Mouse (Mus musculus): Measurements from ENCODE around the gene Kcnip1. TPM values are rescaled to one million over a fixed set of nuclear protein-coding genes. Genes with fewer than 3 reads are reported as not detected.

Kcnip1 gene
- total RNA-seq, 2 experiments from 2014 or later = not detected

DNA sequence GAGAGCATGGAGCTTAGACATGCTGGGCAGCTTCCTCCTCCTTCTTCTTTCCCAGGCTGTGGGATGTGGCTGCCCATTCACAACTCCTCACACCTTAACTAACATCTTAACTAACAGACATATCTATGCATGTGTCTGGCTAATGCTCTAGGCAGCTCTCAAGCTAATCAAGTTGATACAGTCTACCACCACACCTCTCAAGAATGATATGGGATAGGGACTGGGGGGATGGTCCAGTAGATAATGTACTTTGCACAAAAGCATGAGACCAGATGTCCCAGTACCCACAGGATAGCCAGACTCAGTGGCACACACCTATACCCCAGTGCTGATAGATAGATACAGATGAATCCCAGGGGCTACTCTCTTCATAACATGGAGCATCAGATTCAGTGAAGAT lies 131.1 kb downstream of the Kcnip1 start:
- no peak for DNase-seq (ENCODE audit: low spot score)
- intact Hi-C loops (cut with DNase I) = no loop called here

DNA sequence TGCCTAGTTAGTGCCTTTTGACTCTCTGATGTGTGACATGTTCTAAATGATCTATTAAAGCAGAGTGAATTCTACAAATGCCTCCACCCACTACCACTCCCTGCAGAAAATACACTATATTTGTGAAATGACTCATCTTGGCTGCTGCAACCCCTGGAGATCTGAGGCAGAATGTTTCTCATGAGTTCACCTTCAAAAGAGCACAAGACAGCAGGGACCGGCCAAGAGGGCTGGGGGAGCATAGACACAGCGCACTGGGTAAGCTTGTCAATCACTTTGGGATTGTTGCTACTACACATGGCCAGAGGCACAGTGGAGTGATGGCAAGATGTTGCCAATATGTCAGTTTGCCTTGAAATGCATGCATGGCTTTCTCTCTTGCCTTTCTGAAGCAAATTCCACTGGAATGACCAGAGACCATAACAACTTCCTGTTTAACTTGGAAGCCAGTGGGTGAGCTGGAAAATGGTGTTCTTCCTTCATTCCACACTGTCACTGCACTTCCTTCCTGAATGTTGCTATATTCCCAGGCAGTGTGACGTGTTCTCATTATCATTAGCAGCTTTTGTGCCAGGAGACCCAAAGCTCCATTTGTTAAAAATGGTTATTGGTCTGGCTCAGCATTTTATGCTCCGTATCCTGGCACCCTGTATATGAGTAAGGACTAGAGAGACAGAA lies 131.9 kb downstream of the Kcnip1 start:
- DNase-seq (ENCODE audit: low spot score) = no peak
- intact Hi-C loops (cut with DNase I) = no loop called here

DNA sequence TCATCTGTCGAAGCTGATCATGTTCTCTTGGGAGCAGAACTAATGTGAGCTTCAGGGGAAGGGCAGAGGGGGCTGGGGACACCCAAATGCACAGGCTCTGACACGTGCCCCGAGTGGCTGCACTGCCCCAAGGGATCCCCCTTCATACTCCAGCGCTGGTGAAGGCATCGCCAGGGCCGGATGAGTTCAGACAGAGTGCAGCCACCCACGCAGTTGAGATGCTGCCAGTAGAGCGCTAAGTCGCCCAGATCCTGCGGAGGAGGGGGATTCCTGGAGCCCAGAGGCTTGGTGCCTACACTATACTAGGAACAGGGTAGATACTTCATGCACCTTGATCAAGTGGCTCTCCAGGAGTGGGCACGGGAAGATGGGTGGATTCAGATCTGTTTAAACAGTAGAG lies 143.3 kb downstream of the Kcnip1 start:
- peak; percentile 37 for DNase-seq (ENCODE audit: low spot score)
- intact Hi-C loops (cut with DNase I) = no loop called here

DNA sequence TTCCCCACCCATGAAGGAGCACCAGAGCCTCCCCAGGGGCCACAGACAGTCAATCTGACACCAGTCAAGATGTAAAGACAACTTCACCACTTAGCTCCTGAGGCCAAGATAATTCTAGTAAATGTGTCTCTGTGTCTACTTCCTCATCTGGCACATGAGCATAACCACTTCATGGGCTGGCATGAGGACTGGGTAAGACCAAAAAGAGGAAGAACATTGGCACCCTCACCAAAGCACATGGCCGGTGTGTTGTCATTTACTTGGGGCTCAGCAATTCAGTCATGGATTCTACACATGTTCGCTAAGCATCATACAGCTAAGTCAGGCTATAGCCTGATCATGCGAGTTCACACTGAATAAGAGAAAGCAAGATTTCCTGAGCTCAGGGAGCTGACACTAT lies 144.3 kb downstream of the Kcnip1 start:
- DNase-seq (ENCODE audit: low spot score) = no peak
- intact Hi-C loops (cut with DNase I) = no loop called here

GRCm38 (mm10) chr11:33845931-33846330 lies 147.0 kb downstream of the Kcnip1 start:
- intact Hi-C loops (cut with DNase I) = no loop called here
- DNase-seq (ENCODE audit: low spot score) = no peak

GRCm38 (mm10) chr11:33843294-33843864 lies 149.6 kb downstream of the Kcnip1 start:
- intact Hi-C loops (cut with DNase I) = no loop called here
- DNase-seq (ENCODE audit: low spot score) = no peak

GRCm38 (mm10) chr11:33839049-33839448 lies 153.9 kb downstream of the Kcnip1 start:
- intact Hi-C loops (cut with DNase I) = no loop called here
- no peak for DNase-seq (ENCODE audit: low spot score)

GRCm38 (mm10) chr11:33829774-33830173 lies 163.2 kb downstream of the Kcnip1 start:
- intact Hi-C loops (cut with DNase I) = no loop called here
- no peak for DNase-seq (ENCODE audit: low spot score)

DNA sequence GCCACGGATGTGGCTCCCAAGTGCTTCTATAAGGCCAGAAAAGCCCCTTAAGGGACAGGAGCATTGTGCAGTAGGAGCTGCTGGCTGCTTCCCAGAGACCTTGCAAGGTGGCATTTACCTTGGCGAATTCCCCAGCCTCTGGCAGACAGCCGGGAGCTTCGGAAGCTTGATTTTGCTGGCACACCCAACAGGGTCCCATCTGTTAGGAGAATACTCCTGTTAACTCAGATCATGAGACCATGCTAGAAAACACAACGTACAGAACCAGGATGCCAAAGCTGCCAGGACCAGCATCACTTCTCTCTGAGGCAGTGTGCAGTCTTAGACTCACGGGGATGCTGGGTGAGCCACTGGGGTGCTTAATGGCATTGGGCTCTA lies 165.1 kb downstream of the Kcnip1 start:
- intact Hi-C loops (cut with DNase I) = no loop called here
- no peak for DNase-seq (ENCODE audit: low spot score)

DNA sequence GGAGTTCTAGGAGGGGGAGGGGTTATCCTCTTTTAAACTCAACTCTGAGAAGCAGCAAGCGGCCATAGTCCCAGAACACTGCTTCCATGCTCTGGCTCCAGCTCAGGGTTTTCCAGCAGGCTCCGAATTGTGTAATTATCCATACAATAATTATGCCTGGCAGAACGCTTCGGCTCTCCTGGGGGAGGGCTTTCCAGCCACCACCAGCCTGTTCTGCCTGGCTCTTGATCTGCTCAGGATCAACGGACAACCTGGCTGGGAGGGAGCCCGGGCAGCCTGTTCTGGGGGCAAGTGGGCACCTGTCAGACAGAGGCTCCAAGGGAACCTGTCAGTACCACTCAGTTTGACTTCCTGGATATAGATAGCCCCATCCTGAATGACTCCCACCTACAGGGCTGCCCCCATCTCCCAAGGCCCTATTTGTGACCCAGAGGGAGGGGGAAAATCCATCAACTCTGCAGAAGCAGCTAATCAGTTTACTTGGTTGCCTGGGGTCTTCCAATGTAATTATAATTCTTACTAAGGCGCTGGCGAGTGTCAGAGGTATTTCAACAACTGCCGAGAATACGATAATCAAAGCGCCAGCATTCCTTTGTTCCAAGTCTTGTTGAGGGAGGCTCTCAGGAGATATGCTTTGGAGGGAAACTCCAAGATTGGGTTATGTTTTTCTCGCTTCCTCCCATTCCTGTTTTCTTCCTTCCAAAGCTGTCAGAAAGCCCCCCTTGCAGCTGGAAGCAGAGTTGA lies 165.7 kb downstream of the Kcnip1 start:
- intact Hi-C loops (cut with DNase I) = no loop called here
- DNase-seq (ENCODE audit: low spot score) = no peak

DNA sequence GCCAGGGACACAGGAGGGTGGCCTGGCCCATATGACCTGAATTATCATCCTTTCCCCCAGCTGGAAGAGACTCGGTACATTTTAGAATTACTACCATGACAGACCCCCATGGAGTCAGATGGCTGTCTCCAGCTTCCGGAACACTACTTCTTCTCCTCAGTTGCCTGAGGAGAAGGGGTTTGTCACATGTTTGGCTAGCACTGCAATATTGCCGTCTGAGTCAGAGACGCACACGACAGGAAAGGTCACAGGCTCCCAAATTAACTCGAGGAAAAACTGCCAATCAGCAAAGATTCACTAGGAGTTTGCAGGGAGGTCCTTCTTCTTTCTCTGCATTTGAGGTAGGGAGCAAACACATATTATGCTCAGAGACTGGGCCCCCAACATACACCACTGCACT lies 168.2 kb downstream of the Kcnip1 start:
- intact Hi-C loops (cut with DNase I) = no loop called here
- no peak for DNase-seq (ENCODE audit: low spot score)

- intact Hi-C loops (cut with DNase I) = no loop called here
- DNase-seq (ENCODE audit: low spot score) = no peak
Measured at GRCm38 (mm10) chr11:33821331-33821730, 171.6 kb downstream of the Kcnip1 start.

DNA sequence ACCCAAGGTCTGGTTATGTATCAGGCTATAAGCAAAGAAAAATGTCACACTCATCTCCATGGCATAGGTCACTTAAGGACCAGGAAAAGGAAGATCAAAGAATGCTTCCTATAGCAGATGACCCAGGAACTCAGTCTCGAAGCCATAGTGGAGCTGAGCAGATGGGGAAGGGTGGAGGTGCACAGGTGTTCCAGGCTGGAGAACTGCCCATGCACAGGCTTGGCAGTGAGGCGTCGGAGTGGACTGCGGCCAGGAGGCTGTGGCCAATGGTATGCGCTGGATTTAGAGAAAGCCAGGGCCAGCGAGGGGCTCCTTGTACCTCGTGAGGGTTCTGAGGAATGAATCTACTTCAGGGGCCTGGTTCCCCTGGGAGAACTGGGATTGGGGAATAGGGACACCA lies 172.1 kb downstream of the Kcnip1 start:
- no peak for DNase-seq (ENCODE audit: low spot score)
- intact Hi-C loops (cut with DNase I) = no loop called here

- intact Hi-C loops (cut with DNase I) = no loop called here
- DNase-seq (ENCODE audit: low spot score) = no peak
Measured at GRCm38 (mm10) chr11:33818861-33819503, 174.0 kb downstream of the Kcnip1 start.

DNA sequence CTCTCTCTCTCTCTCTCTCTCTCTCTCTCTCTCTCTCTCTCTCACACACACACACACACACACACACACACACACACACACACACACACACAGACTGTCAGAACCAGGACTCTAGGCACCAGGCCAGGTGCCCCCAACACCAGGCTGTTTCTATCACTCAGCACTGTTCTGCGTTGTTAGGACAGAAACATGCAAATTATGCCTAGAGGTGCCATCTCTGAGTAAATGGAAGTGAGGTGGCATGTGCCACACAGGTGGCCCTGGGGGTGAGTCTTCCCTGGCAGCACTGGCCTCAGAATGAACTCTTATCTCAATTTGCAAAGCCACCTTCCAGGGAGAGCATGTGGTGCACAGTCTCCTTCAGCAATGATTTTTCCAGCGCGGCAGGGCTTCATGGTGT lies 176.9 kb downstream of the Kcnip1 start:
- intact Hi-C loops (cut with DNase I) = no loop called here
- DNase-seq (ENCODE audit: low spot score) = no peak

GRCm38 (mm10) chr11:33810105-33810504 lies 182.8 kb downstream of the Kcnip1 start:
- DNase-seq (ENCODE audit: low spot score) = no peak
- intact Hi-C loops (cut with DNase I) = no loop called here

DNA sequence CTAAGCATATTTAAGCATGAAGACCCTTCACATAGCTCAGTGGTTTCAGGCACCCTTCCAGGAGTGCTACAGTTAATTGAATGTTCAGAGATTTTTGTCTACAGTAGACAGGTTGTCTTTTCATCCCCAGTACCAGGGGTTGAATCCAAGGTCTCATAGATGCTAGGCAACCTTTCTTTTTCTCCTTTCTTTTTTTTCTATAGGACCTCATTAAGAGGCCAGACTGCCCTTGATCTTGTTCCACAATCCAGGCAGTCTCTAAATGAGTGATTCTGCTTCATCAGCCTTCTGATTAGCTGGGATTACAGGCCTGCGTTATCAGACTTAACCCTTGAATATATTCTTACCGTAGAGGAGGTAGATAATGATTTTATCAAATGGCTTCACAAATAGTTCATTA lies 189.9 kb downstream of the Kcnip1 start:
- intact Hi-C loops (cut with DNase I) = no loop called here
- no peak for DNase-seq (ENCODE audit: low spot score)

GRCm38 (mm10) chr11:33800436-33801088 lies 192.4 kb downstream of the Kcnip1 start:
- peak; percentile 7 for DNase-seq (ENCODE audit: low spot score)
- intact Hi-C loops (cut with DNase I) = no loop called here

DNA sequence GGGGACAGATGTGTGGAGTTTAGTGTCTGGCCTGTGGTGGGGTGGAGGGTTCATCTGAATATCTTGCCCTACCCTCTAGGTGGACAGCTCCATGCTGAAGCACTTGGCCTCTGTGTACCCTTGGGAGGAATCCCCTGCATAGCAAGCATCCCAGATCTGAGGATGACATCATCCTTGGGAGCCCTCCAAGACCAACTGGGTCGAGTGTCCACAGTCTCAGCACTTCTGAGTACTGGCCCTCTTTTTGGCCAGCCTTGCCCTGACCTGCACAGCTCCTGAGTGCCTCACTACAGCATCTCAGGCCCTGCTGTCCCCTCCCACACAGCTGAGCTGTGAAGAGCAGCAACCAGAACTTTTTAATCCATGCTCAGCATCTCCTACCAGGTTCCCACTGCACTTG lies 193.0 kb downstream of the Kcnip1 start:
- intact Hi-C loops (cut with DNase I) = no loop called here
- DNase-seq (ENCODE audit: low spot score) = no peak

- no peak for DNase-seq (ENCODE audit: low spot score)
- intact Hi-C loops (cut with DNase I) = no loop called here
Measured at GRCm38 (mm10) chr11:33798094-33798648, 194.8 kb downstream of the Kcnip1 start.
